Mouse (Mus musculus) kidney, adult 9 months (tissue): ENCODE data around the gene Gm45140.
A peak's percentile ranks its signal among the peaks of the same experiment; 100 is the strongest.
"Not testable (repeated sequence)": the region's sequence is repeated elsewhere in the genome, so short reads cannot be mapped to it uniquely, and the experiment has no call there.

Experiments used
- DNase-seq: peaks from one replicate; pipeline ENCODE4 v3.0.0; 2022

Gene Gm45140

GRCm38 (mm10) chr6:87774466-87774865, 61.1 kb downstream of the Gm45140 start:
- no peak for DNase-seq

- no peak for DNase-seq
Measured at GRCm38 (mm10) chr6:87770626-87771025, 65.0 kb downstream of the Gm45140 start.

GRCm38 (mm10) chr6:87764296-87764695, 71.3 kb downstream of the Gm45140 start:
- DNase-seq, result not testable (repeated sequence)

- peak; percentile 66 for DNase-seq
Measured at GRCm38 (mm10) chr6:87763376-87764280, 72.0 kb downstream of the Gm45140 start.

- no peak for DNase-seq
Measured at GRCm38 (mm10) chr6:87762161-87762560, 73.4 kb downstream of the Gm45140 start.

GRCm38 (mm10) chr6:87759850-87760249, 75.7 kb downstream of the Gm45140 start:
- peak; percentile 58 for DNase-seq

GRCm38 (mm10) chr6:87759404-87759803, 76.2 kb downstream of the Gm45140 start:
- DNase-seq, result peak; percentile 30

GRCm38 (mm10) chr6:87756896-87757295, 78.7 kb downstream of the Gm45140 start:
- no peak for DNase-seq

- no peak for DNase-seq
Measured at GRCm38 (mm10) chr6:87755196-87755595, 80.4 kb downstream of the Gm45140 start.

GRCm38 (mm10) chr6:87751574-87751973, 84.0 kb downstream of the Gm45140 start:
- DNase-seq, result no peak

- DNase-seq, result no peak
Measured at GRCm38 (mm10) chr6:87750184-87750910, 85.2 kb downstream of the Gm45140 start.

- DNase-seq, result no peak
Measured at GRCm38 (mm10) chr6:87748531-87748930, 87.1 kb downstream of the Gm45140 start.

GRCm38 (mm10) chr6:87748078-87748477, 87.5 kb downstream of the Gm45140 start:
- DNase-seq, result no peak

GRCm38 (mm10) chr6:87746849-87747248, 88.7 kb downstream of the Gm45140 start:
- peak; percentile 28 for DNase-seq

GRCm38 (mm10) chr6:87746059-87746458, 89.5 kb downstream of the Gm45140 start:
- DNase-seq, result no peak

GRCm38 (mm10) chr6:87745301-87745700, 90.3 kb downstream of the Gm45140 start:
- peak; percentile 31 for DNase-seq

- DNase-seq, result no peak
Measured at GRCm38 (mm10) chr6:87744632-87745031, 91.0 kb downstream of the Gm45140 start.

- DNase-seq, result no peak
Measured at GRCm38 (mm10) chr6:87743281-87743680, 92.3 kb downstream of the Gm45140 start.

- no peak for DNase-seq
Measured at GRCm38 (mm10) chr6:87742804-87743203, 92.8 kb downstream of the Gm45140 start.

GRCm38 (mm10) chr6:87741978-87742377, 93.6 kb downstream of the Gm45140 start:
- DNase-seq, result no peak

- no peak for DNase-seq
Measured at GRCm38 (mm10) chr6:87740496-87740895, 95.1 kb downstream of the Gm45140 start.

GRCm38 (mm10) chr6:87739898-87740297, 95.7 kb downstream of the Gm45140 start:
- DNase-seq, result no peak
